Mouse (Mus musculus) skeletal muscle tissue, adult 2 months (tissue): Measurements from ENCODE around the gene Cfl1.

Experiments used
- DNase-seq: peaks from one replicate; pipeline ENCODE4 v3.0.0-alpha.2; 2012; ENCODE audit warnings: low read depth, low spot score

Gene Cfl1

GRCm38 (mm10) chr19:5465037-5465436 lies 25.2 kb upstream of the Cfl1 start:
- DNase-seq, result no peak

- DNase-seq, result no peak
Measured at GRCm38 (mm10) chr19:5466916-5467500, 23.2 kb upstream of the Cfl1 start.

- no peak for DNase-seq
Measured at GRCm38 (mm10) chr19:5468374-5468773, 21.9 kb upstream of the Cfl1 start, which contains the start of gene Ctsw. Gene Ctsw, minus strand, starts transcription at chr19:5468507.

- no peak for DNase-seq
Measured at GRCm38 (mm10) chr19:5471846-5472245, 18.4 kb upstream of the Cfl1 start.

- DNase-seq, result no peak
Measured at GRCm38 (mm10) chr19:5472857-5473256, 17.4 kb upstream of the Cfl1 start.

- peak; percentile 80 for DNase-seq
Measured at GRCm38 (mm10) chr19:5473720-5474119, 16.5 kb upstream of the Cfl1 start, which contains the start of gene Efemp2. Gene Efemp2, plus strand, starts transcription at chr19:5473954.

GRCm38 (mm10) chr19:5474281-5475068 lies 15.8 kb upstream of the Cfl1 start:
- no peak for DNase-seq

GRCm38 (mm10) chr19:5475069-5475714 lies 15.1 kb upstream of the Cfl1 start:
- DNase-seq, result no peak

GRCm38 (mm10) chr19:5477004-5477667 lies 13.1 kb upstream of the Cfl1 start:
- no peak for DNase-seq

- no peak for DNase-seq
Measured at GRCm38 (mm10) chr19:5477668-5478300, 12.5 kb upstream of the Cfl1 start.

GRCm38 (mm10) chr19:5480016-5480415 lies 10.2 kb upstream of the Cfl1 start:
- no peak for DNase-seq

- no peak for DNase-seq
Measured at GRCm38 (mm10) chr19:5481398-5481797, 8.9 kb upstream of the Cfl1 start.

GRCm38 (mm10) chr19:5483386-5484359 lies 6.6 kb upstream of the Cfl1 start:
- no peak for DNase-seq

GRCm38 (mm10) chr19:5484496-5484895 lies 5.8 kb upstream of the Cfl1 start:
- no peak for DNase-seq

- no peak for DNase-seq
Measured at GRCm38 (mm10) chr19:5485371-5485770, 4.9 kb upstream of the Cfl1 start.

- no peak for DNase-seq
Measured at GRCm38 (mm10) chr19:5485821-5486220, 4.4 kb upstream of the Cfl1 start.

GRCm38 (mm10) chr19:5486286-5486685 lies 4.0 kb upstream of the Cfl1 start:
- DNase-seq, result no peak

- no peak for DNase-seq
Measured at GRCm38 (mm10) chr19:5486771-5487170, 3.5 kb upstream of the Cfl1 start.

- peak; percentile 96 for DNase-seq
Measured at GRCm38 (mm10) chr19:5487768-5488550, 2.3 kb upstream of the Cfl1 start, which contains the start of gene Mus81. Gene Mus81, minus strand, starts transcription at chr19:5488402.
